Mouse (Mus musculus) thymus, adult 2 months (tissue): ENCODE data around the gene Adora2a. TPM values are rescaled to one million over a fixed set of nuclear protein-coding genes. Genes with fewer than 3 reads are reported as not detected.
"Not testable (repeated sequence)": the region's sequence is repeated elsewhere in the genome, so short reads cannot be mapped to it uniquely, and the experiment has no call there.

Experiments used
- DNase-seq: peaks from one replicate; pipeline ENCODE4 v3.0.0; 2021
- H3K27ac ChIP-seq: fragments of 200-500 bp; 2 replicates; pipeline ENCODE4 v1.5.1; 2012; ENCODE audit warnings: low read length, control low read depth; ENCODE audit not compliant: control insufficient read depth, insufficient read depth
- H3K27me3 ChIP-seq: fragments of 200-500 bp; 2 replicates; pipeline ENCODE4 v1.6.1; 2012; ENCODE audit warnings: mild to moderate bottlenecking, low read length, moderate library complexity, mixed read lengths; ENCODE audit not compliant: control insufficient read depth, insufficient read depth
- H3K36me3 ChIP-seq: fragments of 200-500 bp; 2 replicates; pipeline ENCODE4 v1.6.1; 2012; ENCODE audit warnings: mild to moderate bottlenecking, low read length, moderate library complexity; ENCODE audit not compliant: control insufficient read depth, insufficient read depth
- H3K4me1 ChIP-seq: fragments of 200-500 bp; replicated peaks from 2 replicates; pipeline ENCODE4 v1.6.1; 2012; ENCODE audit warnings: low read length; ENCODE audit not compliant: control insufficient read depth, insufficient read depth
- H3K4me3 ChIP-seq: fragments of 200-500 bp; 2 replicates; pipeline ENCODE4 v1.5.1; 2012; ENCODE audit warnings: mild to moderate bottlenecking, low read length, control low read depth, moderate library complexity; ENCODE audit not compliant: control insufficient read depth, insufficient read depth
- CTCF ChIP-seq: fragments of 200-500 bp; IDR thresholded peaks from 2 replicates; pipeline ENCODE4 v1.5.1; 2012; ENCODE audit warnings: mild to moderate bottlenecking, control low read depth, low read length, moderate library complexity, borderline replicate concordance; ENCODE audit not compliant: control insufficient read depth, poor library complexity, insufficient read depth; ENCODE audit errors: extremely low read depth
- POLR2A ChIP-seq: fragments of 200-500 bp; IDR thresholded peaks from 2 replicates; pipeline ENCODE4 v1.6.1; 2012; ENCODE audit warnings: mild to moderate bottlenecking, low read length, control low read depth, moderate library complexity; ENCODE audit not compliant: control insufficient read depth, poor library complexity, insufficient read depth; ENCODE audit errors: extremely low read depth
- WGBS: fragments of 180-500 bp; shearing (Covaris S2); methylation state at CpG from one replicate; pipeline ENCODE4 v1.1.7; 2018; 5-methylcytosine and 5-hydroxymethylcytosine counted together
- polyA plus RNA-seq: library from polyadenylated mRNA; depleted of rRNA; stranded (reverse); fragments of >200 nt; gene quantifications from 2 replicates; pipeline ENCODE4 v1.2.3, GENCODE M21; 2012

Gene Adora2a
- polyA plus RNA-seq, 1 experiment = 53.4 TPM

DNA sequence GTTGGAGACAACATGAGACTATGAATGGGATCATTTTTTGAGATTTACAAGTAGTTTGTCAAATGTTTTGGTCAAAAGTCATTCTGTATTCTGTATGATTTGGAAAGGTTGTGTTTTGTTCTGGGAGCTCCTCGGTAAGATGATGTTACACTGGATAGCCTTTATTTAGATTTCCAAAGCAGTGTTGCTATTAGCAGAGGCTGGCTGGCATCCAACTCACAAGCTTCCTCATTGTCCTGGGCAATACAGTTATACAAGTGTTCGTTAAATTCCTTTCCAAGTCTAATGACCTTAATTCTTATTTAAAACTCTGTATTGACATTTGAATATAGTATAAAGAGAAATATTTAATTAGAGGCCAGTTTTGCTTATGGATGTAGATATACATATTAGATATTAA, 28.6 kb downstream of the Adora2a start:
- no peaks in the 10 kb centered on the region for H3K27me3 ChIP-seq
- no peak overlapping the region for H3K4me3 ChIP-seq
- no peak for DNase-seq
- 67% methylated on average over 2 of the region's 2 CpGs for WGBS
- no peaks in the 10 kb centered on the region for H3K36me3 ChIP-seq
- TF ChIP-seq CTCF (no peak), POLR2A (no peak)
- no peak overlapping the region for H3K27ac ChIP-seq
- H3K4me1 ChIP-seq = no peaks in the 10 kb centered on the region; the same call in 1 of the 2 replicates

GRCm38 (mm10) chr10:75350564-75350963, 33.9 kb downstream of the Adora2a start:
- no peaks in the 10 kb centered on the region for H3K4me1 ChIP-seq
- DNase-seq = no peak
- no peaks in the 10 kb centered on the region for H3K27me3 ChIP-seq
- no peak overlapping the region for H3K27ac ChIP-seq
- 83% methylated on average over 5 of the region's 5 CpGs for WGBS
- no peak overlapping the region for H3K4me3 ChIP-seq
- H3K36me3 ChIP-seq = no peaks in the 10 kb centered on the region
- TF ChIP-seq POLR2A = no peak
- TF ChIP-seq CTCF = no peak

GRCm38 (mm10) chr10:75352541-75352940, 35.9 kb downstream of the Adora2a start:
- H3K27me3 ChIP-seq = no peaks in the 10 kb centered on the region
- no peaks in the 10 kb centered on the region for H3K36me3 ChIP-seq
- H3K4me1 ChIP-seq = no peaks in the 10 kb centered on the region
- DNase-seq = no peak
- no peak overlapping the region for H3K27ac ChIP-seq
- H3K4me3 ChIP-seq = no peak overlapping the region
- 97% methylated on average over 12 of the region's 12 CpGs for WGBS
- TF ChIP-seq POLR2A (no peak), CTCF (no peak)

DNA sequence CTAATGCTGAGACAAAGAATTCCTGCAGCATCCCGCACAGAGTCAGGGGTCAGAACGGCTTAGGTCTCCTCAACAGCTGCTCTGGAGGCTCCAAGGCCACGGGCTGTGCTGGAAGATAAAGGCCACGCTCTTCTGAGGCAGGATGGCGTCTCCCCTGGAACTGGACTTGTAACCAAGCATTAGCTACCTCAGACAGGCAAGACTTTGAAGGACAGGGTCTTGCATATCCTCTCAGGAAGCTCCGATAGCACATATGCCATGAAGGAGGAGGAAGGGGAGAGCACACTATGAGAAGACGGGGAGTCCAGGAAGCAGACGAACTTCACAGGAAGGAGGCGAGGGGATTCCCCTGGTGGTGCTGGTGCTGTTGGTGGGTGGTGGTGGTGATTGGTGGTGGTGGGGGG, 37.2 kb downstream of the Adora2a start:
- not testable (repeated sequence) for H3K36me3 ChIP-seq, H3K27ac ChIP-seq, H3K27me3 ChIP-seq, H3K4me1 ChIP-seq, H3K4me3 ChIP-seq, DNase-seq
- 59% methylated on average over 9 of the region's 9 CpGs for WGBS

GRCm38 (mm10) chr10:75355341-75355740, 38.7 kb downstream of the Adora2a start:
- no peak for DNase-seq

DNA sequence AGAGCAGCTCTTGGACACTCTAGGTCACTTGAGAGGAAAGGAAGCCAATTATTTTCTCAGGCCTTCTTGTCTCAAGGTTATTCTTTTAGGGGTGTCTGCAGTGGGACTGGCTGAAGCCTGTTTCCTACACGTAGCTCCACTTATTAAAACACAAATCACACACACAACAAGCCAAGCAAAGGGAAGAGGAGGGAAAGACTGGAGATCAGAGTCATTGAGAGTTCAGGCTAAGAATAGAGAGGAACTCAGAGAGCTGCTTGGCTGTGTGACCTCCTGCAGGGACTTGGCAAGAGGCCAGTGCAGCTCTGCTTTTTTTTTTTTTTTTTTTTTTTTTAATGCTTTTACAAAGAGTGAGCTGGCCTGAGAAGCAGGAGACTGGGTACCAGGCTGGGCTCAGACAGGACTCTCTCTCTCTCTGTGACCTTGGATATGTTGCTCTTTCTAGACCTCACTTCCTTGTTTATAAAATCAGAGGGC, 47.6 kb downstream of the Adora2a start:
- H3K4me1 ChIP-seq, DNase-seq, H3K27me3 ChIP-seq, H3K36me3 ChIP-seq, H3K4me3 ChIP-seq, H3K27ac ChIP-seq: not testable (repeated sequence)
- 36% methylated on average over 1 of the region's 1 CpGs for WGBS

More at GRCm38 (mm10) chr10:75355341-75355740, 38.7 kb downstream of the Adora2a start:
- H3K4me1 ChIP-seq = no peaks in the 10 kb centered on the region
- TF ChIP-seq CTCF (no peak), POLR2A (no peak)
- no peak overlapping the region for H3K4me3 ChIP-seq
- no peak overlapping the region for H3K27ac ChIP-seq
- no peaks in the 10 kb centered on the region for H3K27me3 ChIP-seq
- H3K36me3 ChIP-seq = no peaks in the 10 kb centered on the region
- WGBS = 59% methylated on average over 4 of the region's 4 CpGs

- 32% methylated on average over 9 of the region's 9 CpGs for WGBS
- Histone ChIP-seq H3K27me3 (no peaks in the 10 kb centered on the region), H3K4me1 (no peaks in the 10 kb centered on the region), H3K36me3 (no peaks in the 10 kb centered on the region), H3K4me3 (no peak overlapping the region), H3K27ac (no peak overlapping the region)
- TF ChIP-seq CTCF (no peak), POLR2A (no peak)
- no peak for DNase-seq
Observed at GRCm38 (mm10) chr10:75364796-75365195, 48.1 kb downstream of the Adora2a start.

DNA sequence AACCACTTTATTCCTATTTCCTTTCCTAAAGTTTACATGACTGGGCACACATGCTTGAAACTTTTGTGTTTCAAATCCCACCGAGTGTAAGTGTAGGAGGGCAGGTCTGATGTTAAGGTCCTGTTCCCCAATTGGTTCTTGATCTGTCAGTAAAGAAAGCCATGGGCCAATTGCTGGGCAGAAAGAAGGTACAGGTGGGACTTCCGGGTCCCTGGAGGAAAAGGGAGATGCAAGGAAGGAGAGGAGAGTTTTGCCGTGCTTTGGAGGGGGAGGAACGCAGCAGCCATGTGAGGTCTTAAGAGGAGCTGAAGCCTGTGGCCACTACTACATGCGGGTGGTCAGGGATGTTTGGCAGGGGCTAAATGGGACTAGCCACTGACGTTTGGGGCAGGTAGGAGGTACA, 48.6 kb downstream of the Adora2a start:
- Histone ChIP-seq H3K36me3 (no peaks in the 10 kb centered on the region), H3K4me1 (no peaks in the 10 kb centered on the region), H3K4me3 (peak overlapping the region; percentile 26), H3K27me3 (no peaks in the 10 kb centered on the region), H3K27ac (no peak overlapping the region)
- WGBS = 39% methylated on average over 6 of the region's 6 CpGs
- peak; percentile 51 for DNase-seq
- TF ChIP-seq POLR2A (no peak), CTCF (no peak)

GRCm38 (mm10) chr10:75373655-75374351, 57.1 kb downstream of the Adora2a start:
- H3K27ac ChIP-seq, DNase-seq, H3K4me3 ChIP-seq, H3K4me1 ChIP-seq, H3K27me3 ChIP-seq, H3K36me3 ChIP-seq: not testable (repeated sequence)
- 93% methylated on average over 14 of the region's 19 CpGs for WGBS
